Mouse (Mus musculus): Measurements from ENCODE around the gene Pate2.

DNA sequence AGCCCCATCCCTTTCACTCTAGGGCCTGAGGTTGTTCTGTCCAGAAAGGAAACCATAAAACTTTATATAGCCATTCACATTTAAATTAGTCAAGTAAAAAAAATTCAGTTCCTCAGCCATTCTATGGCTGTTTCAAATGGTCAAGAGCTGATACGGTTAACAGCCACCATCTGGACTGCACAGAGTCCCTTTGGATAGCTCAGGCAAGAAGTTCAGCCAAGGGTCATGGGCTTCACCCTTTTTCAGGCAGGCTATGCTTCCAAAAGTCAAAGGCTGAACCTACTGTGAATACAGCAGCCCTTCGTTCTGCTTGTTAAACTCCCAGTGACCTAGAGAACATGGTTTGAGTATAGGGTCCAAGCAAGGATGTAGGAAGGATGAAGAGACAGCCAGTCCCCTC, 25.4 kb upstream of the Pate2 start:
- TF ChIP-seq CTCF (IDR thresholded peaks at IDR 0.05; ENCODE audit: borderline replicate concordance, insufficient read depth, low read depth, low read length) (no peak), POLR2A (IDR thresholded peaks at IDR 0.05; ENCODE audit: borderline replicate concordance, insufficient read depth, low read length) (no peak)

Data from cerebellum, adult 2 months (tissue).